Mouse (Mus musculus) cerebellum, adult 18-20 months (tissue): ENCODE measurements around the gene Fmo4.
"Not testable (repeated sequence)": the region's sequence is repeated elsewhere in the genome, so short reads cannot be mapped to it uniquely, and the experiment has no call there.

ENCODE experiments used
- DNase-seq, 2 experiments: peaks; one replicate each; pipeline ENCODE4 v3.0.0; 2021

Fmo4 gene

GRCm38 (mm10) chr1:162792306-162793044 lies 21.3 kb downstream of the Fmo4 start:
- DNase-seq = no peak

- DNase-seq = no peak
Measured at GRCm38 (mm10) chr1:162785222-162785621, 28.6 kb downstream of the Fmo4 start.

GRCm38 (mm10) chr1:162783669-162784248 lies 30.0 kb downstream of the Fmo4 start:
- no peak for DNase-seq

- not testable (repeated sequence) for DNase-seq
Measured at GRCm38 (mm10) chr1:162781035-162781434, 32.7 kb downstream of the Fmo4 start.

- no peak for DNase-seq
Measured at GRCm38 (mm10) chr1:162777943-162778538, 35.7 kb downstream of the Fmo4 start.

GRCm38 (mm10) chr1:162773661-162774060 lies 40.1 kb downstream of the Fmo4 start:
- DNase-seq = no peak

GRCm38 (mm10) chr1:162771617-162772360 lies 42.0 kb downstream of the Fmo4 start:
- DNase-seq = no peak

- no peak for DNase-seq
Measured at GRCm38 (mm10) chr1:162752009-162752408, 61.8 kb downstream of the Fmo4 start.

GRCm38 (mm10) chr1:162749607-162750006 lies 64.2 kb downstream of the Fmo4 start:
- DNase-seq = no peak

GRCm38 (mm10) chr1:162748761-162749160 lies 65.0 kb downstream of the Fmo4 start:
- no peak for DNase-seq
